Mouse (Mus musculus): ENCODE measurements around the gene Krtap19-4.
A peak's percentile ranks its signal among the peaks of the same experiment; 100 is the strongest.

Gene Krtap19-4

GRCm38 (mm10) chr16:88884989-88885388 lies at the start of gene Krtap19-4:
Gene Krtap19-4 (minus strand): TSS chr16:88885089.
- no peak for DNase-seq (ENCODE audit: low read depth, low spot score)
- Histone ChIP-seq H3K27me3 (ENCODE audit: control insufficient read depth, insufficient read depth, low read length, poor library complexity, severe bottlenecking) (no peaks in the 10 kb centered on the region), H3K36me3 (ENCODE audit: control insufficient read depth, insufficient read depth, low read length, poor library complexity, severe bottlenecking) (no peaks in the 10 kb centered on the region)

- DNase-seq (ENCODE audit: low read depth, low spot score): no peak
- Histone ChIP-seq H3K27me3 (ENCODE audit: control insufficient read depth, insufficient read depth, low read length, poor library complexity, severe bottlenecking) (no peaks in the 10 kb centered on the region), H3K36me3 (ENCODE audit: control insufficient read depth, insufficient read depth, low read length, poor library complexity, severe bottlenecking) (no peaks in the 10 kb centered on the region)
Measured at GRCm38 (mm10) chr16:88932165-88932564, 47.3 kb upstream of the Krtap19-4 start, which contains the start of gene Krtap19-9b. Gene Krtap19-9b (minus strand): TSS chr16:88932265.

- H3K36me3 ChIP-seq (ENCODE audit: control insufficient read depth, insufficient read depth, low read length, poor library complexity, severe bottlenecking): no peaks in the 10 kb centered on the region
- no peaks in the 10 kb centered on the region for H3K27me3 ChIP-seq (ENCODE audit: control insufficient read depth, insufficient read depth, low read length, poor library complexity, severe bottlenecking)
- DNase-seq (ENCODE audit: low read depth, low spot score): no peak
Measured at GRCm38 (mm10) chr16:88896357-88896756, 11.5 kb upstream of the Krtap19-4 start, which contains the start of gene Krtap19-5. Gene Krtap19-5 (minus strand): TSS chr16:88896457.

GRCm38 (mm10) chr16:88886870-88887269 lies 2.0 kb upstream of the Krtap19-4 start:
- DNase-seq (ENCODE audit: low read depth, low spot score): no peak
- Histone ChIP-seq H3K27me3 (ENCODE audit: control insufficient read depth, insufficient read depth, low read length, poor library complexity, severe bottlenecking) (no peaks in the 10 kb centered on the region), H3K36me3 (ENCODE audit: control insufficient read depth, insufficient read depth, low read length, poor library complexity, severe bottlenecking) (no peaks in the 10 kb centered on the region)

- DNase-seq (ENCODE audit: low read depth, low spot score): no peak
- H3K36me3 ChIP-seq (ENCODE audit: control insufficient read depth, insufficient read depth, low read length, poor library complexity, severe bottlenecking): no peaks in the 10 kb centered on the region
- no peaks in the 10 kb centered on the region for H3K27me3 ChIP-seq (ENCODE audit: control insufficient read depth, insufficient read depth, low read length, poor library complexity, severe bottlenecking)
Measured at GRCm38 (mm10) chr16:88877938-88878337, 7.0 kb downstream of the Krtap19-4 start, which contains the start of gene Krtap19-3. Gene Krtap19-3 (minus strand): TSS chr16:88878038.

GRCm38 (mm10) chr16:88874169-88874568 lies 10.7 kb downstream of the Krtap19-4 start, which contains the start of gene Krtap19-2:
Gene Krtap19-2 (minus strand): TSS chr16:88874269.
- Histone ChIP-seq H3K36me3 (ENCODE audit: control insufficient read depth, insufficient read depth, low read length, poor library complexity, severe bottlenecking) (no peaks in the 10 kb centered on the region), H3K27me3 (ENCODE audit: control insufficient read depth, insufficient read depth, low read length, poor library complexity, severe bottlenecking) (no peaks in the 10 kb centered on the region)
- DNase-seq (ENCODE audit: low read depth, low spot score): no peak

- H3K27me3 ChIP-seq (ENCODE audit: control insufficient read depth, insufficient read depth, low read length, poor library complexity, severe bottlenecking): no peaks in the 10 kb centered on the region
- DNase-seq (ENCODE audit: low read depth, low spot score): no peak
- no peaks in the 10 kb centered on the region for H3K36me3 ChIP-seq (ENCODE audit: control insufficient read depth, insufficient read depth, low read length, poor library complexity, severe bottlenecking)
Measured at GRCm38 (mm10) chr16:88869311-88869710, 15.6 kb downstream of the Krtap19-4 start, which contains the start of gene Krtap19-1. Gene Krtap19-1 (minus strand): TSS chr16:88869411.

GRCm38 (mm10) chr16:88864887-88865407 lies 19.9 kb downstream of the Krtap19-4 start:
- DNase-seq (ENCODE audit: low read depth, low spot score): no peak
- Histone ChIP-seq H3K27me3 (ENCODE audit: control insufficient read depth, insufficient read depth, low read length, poor library complexity, severe bottlenecking) (no peaks in the 10 kb centered on the region), H3K36me3 (ENCODE audit: control insufficient read depth, insufficient read depth, low read length, poor library complexity, severe bottlenecking) (no peaks in the 10 kb centered on the region)

- DNase-seq (ENCODE audit: low read depth, low spot score): peak; percentile 20
- H3K27me3 ChIP-seq (ENCODE audit: control insufficient read depth, insufficient read depth, low read length, poor library complexity, severe bottlenecking): no peaks in the 10 kb centered on the region
- no peaks in the 10 kb centered on the region for H3K36me3 ChIP-seq (ENCODE audit: control insufficient read depth, insufficient read depth, low read length, poor library complexity, severe bottlenecking)
Measured at GRCm38 (mm10) chr16:88851450-88851849, 33.4 kb downstream of the Krtap19-4 start.

- H3K27me3 ChIP-seq (ENCODE audit: control insufficient read depth, insufficient read depth, low read length, poor library complexity, severe bottlenecking): no peaks in the 10 kb centered on the region
- DNase-seq (ENCODE audit: low read depth, low spot score): no peak
- H3K36me3 ChIP-seq (ENCODE audit: control insufficient read depth, insufficient read depth, low read length, poor library complexity, severe bottlenecking): no peaks in the 10 kb centered on the region
Measured at GRCm38 (mm10) chr16:88848558-88848957, 36.3 kb downstream of the Krtap19-4 start.

- no peak for DNase-seq (ENCODE audit: low read depth, low spot score)
- Histone ChIP-seq H3K27me3 (ENCODE audit: control insufficient read depth, insufficient read depth, low read length, poor library complexity, severe bottlenecking) (no peaks in the 10 kb centered on the region), H3K36me3 (ENCODE audit: control insufficient read depth, insufficient read depth, low read length, poor library complexity, severe bottlenecking) (no peaks in the 10 kb centered on the region)
Measured at GRCm38 (mm10) chr16:88847363-88847762, 37.5 kb downstream of the Krtap19-4 start.
